Mouse (Mus musculus): ENCODE results near the gene Med11.
"Not testable (repeated sequence)": the region's sequence is repeated elsewhere in the genome, so short reads cannot be mapped to it uniquely, and the experiment has no call there.

Med11 gene

GRCm38 (mm10) chr11:70451797-70452498, at the start of gene Med11:
TSS of gene Med11 (plus strand) at chr11:70451919.
- DNase-seq (ENCODE audit: low spot score), result peak; percentile 95

- DNase-seq (ENCODE audit: low spot score), result peak; percentile 49
Measured at GRCm38 (mm10) chr11:70403598-70403997, 48.1 kb upstream of the Med11 start.

GRCm38 (mm10) chr11:70409594-70410296, 42.0 kb upstream of the Med11 start, which contains the start of gene Pelp1:
TSS of gene Pelp1 (minus strand) at chr11:70410031.
- DNase-seq (ENCODE audit: low spot score), result peak; percentile 91

GRCm38 (mm10) chr11:70410297-70410643, 41.4 kb upstream of the Med11 start:
- no peak for DNase-seq (ENCODE audit: low spot score)

- DNase-seq (ENCODE audit: low spot score), result no peak
Measured at GRCm38 (mm10) chr11:70412591-70412990, 39.1 kb upstream of the Med11 start.

GRCm38 (mm10) chr11:70413961-70414360, 37.8 kb upstream of the Med11 start:
- no peak for DNase-seq (ENCODE audit: low spot score)

GRCm38 (mm10) chr11:70418199-70418598, 33.5 kb upstream of the Med11 start:
- no peak for DNase-seq (ENCODE audit: low spot score)

- no peak for DNase-seq (ENCODE audit: low spot score)
Measured at GRCm38 (mm10) chr11:70419486-70419885, 32.2 kb upstream of the Med11 start.

- not testable (repeated sequence) for DNase-seq (ENCODE audit: low spot score)
Measured at GRCm38 (mm10) chr11:70426598-70426997, 25.1 kb upstream of the Med11 start.

- no peak for DNase-seq (ENCODE audit: low spot score)
Measured at GRCm38 (mm10) chr11:70431574-70431973, 20.1 kb upstream of the Med11 start.

- DNase-seq (ENCODE audit: low spot score), result peak; percentile 99
Measured at GRCm38 (mm10) chr11:70432048-70432894, 19.4 kb upstream of the Med11 start, which contains the start of gene Arrb2. TSS of gene Arrb2 (plus strand) at chr11:70432635.

GRCm38 (mm10) chr11:70432895-70433568, 18.7 kb upstream of the Med11 start:
- DNase-seq (ENCODE audit: low spot score), result no peak

- DNase-seq (ENCODE audit: low spot score), result no peak
Measured at GRCm38 (mm10) chr11:70433569-70433943, 18.2 kb upstream of the Med11 start.

GRCm38 (mm10) chr11:70433951-70434350, 17.8 kb upstream of the Med11 start:
- no peak for DNase-seq (ENCODE audit: low spot score)

GRCm38 (mm10) chr11:70435476-70435875, 16.2 kb upstream of the Med11 start:
- DNase-seq (ENCODE audit: low spot score), result no peak

- DNase-seq (ENCODE audit: low spot score), result no peak
Measured at GRCm38 (mm10) chr11:70437426-70437825, 14.3 kb upstream of the Med11 start.

GRCm38 (mm10) chr11:70438728-70439374, 12.9 kb upstream of the Med11 start:
- no peak for DNase-seq (ENCODE audit: low spot score)

- DNase-seq (ENCODE audit: low spot score), result no peak
Measured at GRCm38 (mm10) chr11:70440637-70441036, 11.1 kb upstream of the Med11 start.

GRCm38 (mm10) chr11:70441882-70442281, 9.8 kb upstream of the Med11 start:
- DNase-seq (ENCODE audit: low spot score), result no peak

GRCm38 (mm10) chr11:70443964-70444363, 7.8 kb upstream of the Med11 start:
- no peak for DNase-seq (ENCODE audit: low spot score)

GRCm38 (mm10) chr11:70444667-70445066, 7.1 kb upstream of the Med11 start:
- DNase-seq (ENCODE audit: low spot score), result no peak

All from ovary, adult 18-20 months (tissue).